Mouse (Mus musculus) forebrain, embryonic 16.5 days (tissue): ENCODE measurements around the gene Pim3. TPM values are rescaled to one million over a fixed set of nuclear protein-coding genes. Genes with fewer than 3 reads are reported as not detected.

Experiments
- ATAC-seq: fragments of 200-750 bp; cut with Nextera tagmentation; 2 replicates; pipeline ENCODE4 v1.8.0; 2017; ENCODE audit warnings: mild to moderate bottlenecking, moderate library complexity
- H3K27ac ChIP-seq: fragments of 300-500 bp; sonication (generic); 2 replicates; pipeline ENCODE4 v1.5.1; 2014; ENCODE audit warnings: low read length, control low read depth
- H3K27me3 ChIP-seq: fragments of 300-500 bp; sonication (generic); replicated peaks from 2 replicates; pipeline ENCODE4 v1.6.1; 2014; ENCODE audit warnings: low read length; ENCODE audit not compliant: control insufficient read depth, insufficient read depth
- H3K36me3 ChIP-seq: fragments of 300-500 bp; sonication (generic); 2 replicates; pipeline ENCODE4 v1.6.1; 2014; ENCODE audit not compliant: control insufficient read depth, insufficient read depth
- H3K4me1 ChIP-seq: fragments of 300-500 bp; sonication (generic); replicated peaks from 2 replicates; pipeline ENCODE4 v1.6.1; 2014; ENCODE audit warnings: low read length; ENCODE audit not compliant: control insufficient read depth, insufficient read depth
- H3K4me2 ChIP-seq: fragments of 300-500 bp; sonication (generic); 2 replicates; pipeline ENCODE4 v1.6.1; 2014; ENCODE audit warnings: mild to moderate bottlenecking, low read length, control low read depth
- H3K4me3 ChIP-seq: fragments of 300-500 bp; sonication (generic); replicated peaks from 2 replicates; pipeline ENCODE4 v1.5.1; 2014; ENCODE audit warnings: mild to moderate bottlenecking, low read length, control low read depth
- H3K9ac ChIP-seq: fragments of 300-500 bp; sonication (generic); replicated peaks from 2 replicates; pipeline ENCODE4 v1.6.1; 2014; ENCODE audit warnings: low read depth, low read length, control low read depth
- H3K9me3 ChIP-seq: fragments of 300-500 bp; sonication (generic); 2 replicates; pipeline ENCODE4 v1.6.1; 2016; ENCODE audit warnings: low read length; ENCODE audit not compliant: control insufficient read depth
- WGBS: fragments of 180-500 bp; shearing (Covaris S2); extraction: QIAGEN DNeasy Blood & Tissue Kit; methylation state at CpG from one replicate; pipeline ENCODE4 v1.1.7; 2014; 5-methylcytosine and 5-hydroxymethylcytosine counted together
- polyA plus RNA-seq: library from polyadenylated mRNA; unstranded; fragments of >200 nt; fragmentation: Nextera tagmentation; extraction: Ambion mirVana; gene quantifications from 2 replicates; pipeline ENCODE4 v1.2.1, GENCODE M21; 2015

The Pim3 gene
- polyA plus RNA-seq, 1 experiment from 2014 or later, result 70.7 TPM

GRCm38 (mm10) chr15:88822513-88822912 lies 39.5 kb upstream of the Pim3 start:
- Histone ChIP-seq H3K4me2 (no peak overlapping the region), H3K4me3 (no peak overlapping the region), H3K9me3 (no peaks in the 10 kb centered on the region), H3K4me1 (peaks cover 15% of the 10 kb centered on the region), H3K9ac (no peak overlapping the region), H3K27me3 (no peaks in the 10 kb centered on the region), H3K36me3 (0 out of 2 replicates have a peak, but pooled peaks cover 9% of the 10 kb centered on the region), H3K27ac (no peak overlapping the region)
- 98% methylated on average over 7 of the region's 7 CpGs for WGBS
- no peak for ATAC-seq

GRCm38 (mm10) chr15:88823376-88823775 lies 38.6 kb upstream of the Pim3 start:
- Histone ChIP-seq H3K9me3 (no peaks in the 10 kb centered on the region), H3K9ac (no peak overlapping the region), H3K27me3 (no peaks in the 10 kb centered on the region), H3K36me3 (0 out of 2 replicates have a peak, but pooled peaks cover 9% of the 10 kb centered on the region), H3K4me3 (no peak overlapping the region), H3K27ac (no peak overlapping the region), H3K4me2 (no peak overlapping the region), H3K4me1 (peaks cover 13% of the 10 kb centered on the region)
- WGBS, result 93% methylated on average over 5 of the region's 5 CpGs
- no peak for ATAC-seq

GRCm38 (mm10) chr15:88827466-88827865 lies 34.5 kb upstream of the Pim3 start:
- ATAC-seq, result no peak
- H3K4me3 ChIP-seq, result no peak overlapping the region
- no peaks in the 10 kb centered on the region for H3K27me3 ChIP-seq
- no peak overlapping the region for H3K27ac ChIP-seq
- H3K4me1 ChIP-seq, result no peaks in the 10 kb centered on the region
- H3K4me2 ChIP-seq, result no peak overlapping the region
- 92% methylated on average over 6 of the region's 6 CpGs for WGBS
- no peaks in the 10 kb centered on the region for H3K9me3 ChIP-seq
- 0 out of 2 replicates have a peak, but pooled peaks cover 9% of the 10 kb centered on the region for H3K36me3 ChIP-seq
- no peak overlapping the region for H3K9ac ChIP-seq

GRCm38 (mm10) chr15:88827991-88828799 lies 33.8 kb upstream of the Pim3 start:
- WGBS, result 26% methylated on average over 9 of the region's 9 CpGs

GRCm38 (mm10) chr15:88828800-88829705 lies 32.9 kb upstream of the Pim3 start:
- peak; percentile 91 for ATAC-seq
- H3K4me2 ChIP-seq, result no peak overlapping the region
- WGBS, result 57% methylated on average over 17 of the region's 17 CpGs
- no peaks in the 10 kb centered on the region for H3K27me3 ChIP-seq
- 0 out of 2 replicates have a peak, but pooled peaks cover 7% of the 10 kb centered on the region for H3K36me3 ChIP-seq
- no peaks in the 10 kb centered on the region for H3K4me1 ChIP-seq
- H3K9me3 ChIP-seq, result no peaks in the 10 kb centered on the region
- no peak overlapping the region for H3K4me3 ChIP-seq
- no peak overlapping the region for H3K9ac ChIP-seq
- H3K27ac ChIP-seq, result no peak overlapping the region

More at GRCm38 (mm10) chr15:88827991-88828799, 33.8 kb upstream of the Pim3 start:
- H3K4me1 ChIP-seq, result no peaks in the 10 kb centered on the region
- H3K4me2 ChIP-seq, result no peak overlapping the region
- peak; percentile 46 for ATAC-seq
- H3K4me3 ChIP-seq, result no peak overlapping the region
- H3K27me3 ChIP-seq, result no peaks in the 10 kb centered on the region
- 0 out of 2 replicates have a peak, but pooled peaks cover 9% of the 10 kb centered on the region for H3K36me3 ChIP-seq
- no peak overlapping the region for H3K9ac ChIP-seq
- no peak overlapping the region for H3K27ac ChIP-seq
- no peaks in the 10 kb centered on the region for H3K9me3 ChIP-seq

- H3K4me3 ChIP-seq, result no peak overlapping the region
- H3K4me2 ChIP-seq, result no peak overlapping the region
- no peaks in the 10 kb centered on the region for H3K27me3 ChIP-seq
- no peak overlapping the region for H3K9ac ChIP-seq
- ATAC-seq, result no peak
- WGBS, result 76% methylated on average over 6 of the region's 6 CpGs
- 0 out of 2 replicates have a peak, but pooled peaks cover 7% of the 10 kb centered on the region for H3K36me3 ChIP-seq
- H3K9me3 ChIP-seq, result no peaks in the 10 kb centered on the region
- H3K4me1 ChIP-seq, result no peaks in the 10 kb centered on the region
- H3K27ac ChIP-seq, result no peak overlapping the region
These were observed 32.1 kb upstream of the Pim3 start for GRCm38 (mm10) chr15:88829791-88830440.

GRCm38 (mm10) chr15:88830696-88831095 lies 31.3 kb upstream of the Pim3 start:
- no peak for ATAC-seq
- 87% methylated on average over 5 of the region's 5 CpGs for WGBS
- Histone ChIP-seq H3K36me3 (0 out of 2 replicates have a peak, but pooled peaks cover 4% of the 10 kb centered on the region), H3K4me1 (no peaks in the 10 kb centered on the region), H3K27me3 (no peaks in the 10 kb centered on the region), H3K9me3 (no peaks in the 10 kb centered on the region), H3K4me3 (no peak overlapping the region), H3K27ac (no peak overlapping the region), H3K4me2 (no peak overlapping the region), H3K9ac (no peak overlapping the region)

GRCm38 (mm10) chr15:88831482-88831881 lies 30.5 kb upstream of the Pim3 start:
- no peaks in the 10 kb centered on the region for H3K9me3 ChIP-seq
- H3K4me3 ChIP-seq, result no peak overlapping the region
- H3K9ac ChIP-seq, result no peak overlapping the region
- H3K27me3 ChIP-seq, result no peaks in the 10 kb centered on the region
- no peak overlapping the region for H3K27ac ChIP-seq
- ATAC-seq, result no peak
- no peak overlapping the region for H3K4me2 ChIP-seq
- H3K4me1 ChIP-seq, result no peaks in the 10 kb centered on the region
- no peaks in the 10 kb centered on the region for H3K36me3 ChIP-seq
- WGBS, result 57% methylated on average over 5 of the region's 5 CpGs

- no peak for ATAC-seq
- H3K4me2 ChIP-seq, result no peak overlapping the region
- H3K27me3 ChIP-seq, result no peaks in the 10 kb centered on the region
- peaks cover 8% of the 10 kb centered on the region for H3K4me1 ChIP-seq
- H3K9me3 ChIP-seq, result no peaks in the 10 kb centered on the region
- H3K27ac ChIP-seq, result no peak overlapping the region
- no peak overlapping the region for H3K4me3 ChIP-seq
- no peak overlapping the region for H3K9ac ChIP-seq
- 85% methylated on average over 9 of the region's 9 CpGs for WGBS
- H3K36me3 ChIP-seq, result no peaks in the 10 kb centered on the region
These were observed 29.4 kb upstream of the Pim3 start for GRCm38 (mm10) chr15:88832536-88832935.
